Mouse (Mus musculus) cerebral cortex, adult 2 months (tissue): ENCODE data around the gene Xrcc3.

ENCODE experiments used
- WGBS: fragments of 180-500 bp; shearing (Covaris S2); methylation state at CpG from one replicate; pipeline ENCODE4 v1.1.7; 2018; 5-methylcytosine and 5-hydroxymethylcytosine counted together

The Xrcc3 gene

GRCm38 (mm10) chr12:111813766-111814617, at the start of gene Xrcc3, which contains the start of gene Zfyve21:
Gene Xrcc3 (minus strand): TSS chr12:111813873.
Gene Zfyve21 (plus strand): TSS chr12:111814170.
- under 1% methylated on average over 87 of the region's 87 CpGs for WGBS

GRCm38 (mm10) chr12:111855448-111855847, 41.8 kb upstream of the Xrcc3 start:
- 92% methylated on average over 2 of the region's 2 CpGs for WGBS

GRCm38 (mm10) chr12:111853546-111853945, 39.9 kb upstream of the Xrcc3 start:
- WGBS = 54% methylated on average over 4 of the region's 4 CpGs

- WGBS = 50% methylated on average over 10 of the region's 10 CpGs
These were observed 39.4 kb upstream of the Xrcc3 start for GRCm38 (mm10) chr12:111853011-111853436.

GRCm38 (mm10) chr12:111851745-111852144, 38.1 kb upstream of the Xrcc3 start:
- 57% methylated on average over 5 of the region's 5 CpGs for WGBS

- 51% methylated on average over 2 of the region's 2 CpGs for WGBS
These were observed 37.6 kb upstream of the Xrcc3 start for GRCm38 (mm10) chr12:111851235-111851634.

- WGBS = 61% methylated on average over 9 of the region's 9 CpGs
These were observed 34.7 kb upstream of the Xrcc3 start for GRCm38 (mm10) chr12:111848300-111848798.

GRCm38 (mm10) chr12:111846815-111847214, 33.1 kb upstream of the Xrcc3 start:
- WGBS = 86% methylated on average over 10 of the region's 10 CpGs

- WGBS = 92% methylated on average over 4 of the region's 4 CpGs
These were observed 32.3 kb upstream of the Xrcc3 start for GRCm38 (mm10) chr12:111845953-111846352.

- WGBS = 49% methylated on average over 2 of the region's 2 CpGs
These were observed 29.8 kb upstream of the Xrcc3 start for GRCm38 (mm10) chr12:111843470-111843869.

GRCm38 (mm10) chr12:111842565-111843433, 29.1 kb upstream of the Xrcc3 start:
- 87% methylated on average over 15 of the region's 15 CpGs for WGBS

GRCm38 (mm10) chr12:111833457-111833856, 19.8 kb upstream of the Xrcc3 start:
- WGBS = 92% methylated on average over 10 of the region's 10 CpGs

GRCm38 (mm10) chr12:111832643-111833042, 19.0 kb upstream of the Xrcc3 start:
- WGBS = 48% methylated on average over 5 of the region's 5 CpGs

- WGBS = 83% methylated on average over 10 of the region's 10 CpGs
These were observed 16.7 kb upstream of the Xrcc3 start for GRCm38 (mm10) chr12:111830375-111830774.

GRCm38 (mm10) chr12:111829954-111830353, 16.3 kb upstream of the Xrcc3 start:
- WGBS = 64% methylated on average over 9 of the region's 9 CpGs

- WGBS = 34% methylated on average over 5 of the region's 5 CpGs
These were observed 15.8 kb upstream of the Xrcc3 start for GRCm38 (mm10) chr12:111829447-111829846.

GRCm38 (mm10) chr12:111827556-111827955, 13.9 kb upstream of the Xrcc3 start:
- 83% methylated on average over 12 of the region's 12 CpGs for WGBS

GRCm38 (mm10) chr12:111821931-111822330, 8.3 kb upstream of the Xrcc3 start:
- WGBS = 81% methylated on average over 4 of the region's 4 CpGs

- 89% methylated on average over 7 of the region's 7 CpGs for WGBS
These were observed 7.0 kb upstream of the Xrcc3 start for GRCm38 (mm10) chr12:111820708-111821107.

- 42% methylated on average over 8 of the region's 8 CpGs for WGBS
These were observed 6.3 kb upstream of the Xrcc3 start for GRCm38 (mm10) chr12:111819936-111820335.

GRCm38 (mm10) chr12:111817991-111818390, 4.3 kb upstream of the Xrcc3 start:
- WGBS = 82% methylated on average over 8 of the region's 8 CpGs

- WGBS = 84% methylated on average over 9 of the region's 9 CpGs
These were observed 3.3 kb upstream of the Xrcc3 start for GRCm38 (mm10) chr12:111816967-111817366.
